Mouse (Mus musculus) 3134 (cell line): ENCODE results near the gene Med24.

Experiments
- DNase-seq: peaks from one replicate; pipeline ENCODE4 v3.0.0-alpha.2; 2011; ENCODE audit warnings: low spot score; ENCODE audit not compliant: insufficient read length; ENCODE audit errors: extremely low read depth

Gene Med24

DNA sequence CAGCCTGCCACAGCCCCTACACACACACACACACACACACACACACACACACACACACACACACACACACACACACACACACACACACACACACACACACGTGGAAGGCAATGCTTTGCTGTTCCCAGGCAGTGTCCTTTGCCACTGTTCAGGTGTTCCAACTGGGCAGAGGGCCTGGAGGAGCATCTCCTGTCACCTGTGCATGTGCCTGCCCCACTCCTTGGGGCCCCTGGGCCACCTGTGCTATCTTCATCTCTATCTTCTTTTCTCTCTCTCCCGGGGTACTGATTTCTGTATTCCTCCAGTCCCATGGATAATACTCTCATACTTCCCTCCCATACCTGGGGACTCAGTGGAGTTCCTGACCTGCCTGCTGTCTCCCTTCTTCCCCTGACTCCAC lies 37.1 kb upstream of the Med24 start:
- no peak for DNase-seq

- DNase-seq, result no peak
These were observed 36.4 kb upstream of the Med24 start for GRCm38 (mm10) chr11:98765421-98766309.

- DNase-seq, result no peak
These were observed 35.5 kb upstream of the Med24 start for GRCm38 (mm10) chr11:98764746-98765145.

GRCm38 (mm10) chr11:98764091-98764490 lies 34.9 kb upstream of the Med24 start:
- DNase-seq, result no peak

DNA sequence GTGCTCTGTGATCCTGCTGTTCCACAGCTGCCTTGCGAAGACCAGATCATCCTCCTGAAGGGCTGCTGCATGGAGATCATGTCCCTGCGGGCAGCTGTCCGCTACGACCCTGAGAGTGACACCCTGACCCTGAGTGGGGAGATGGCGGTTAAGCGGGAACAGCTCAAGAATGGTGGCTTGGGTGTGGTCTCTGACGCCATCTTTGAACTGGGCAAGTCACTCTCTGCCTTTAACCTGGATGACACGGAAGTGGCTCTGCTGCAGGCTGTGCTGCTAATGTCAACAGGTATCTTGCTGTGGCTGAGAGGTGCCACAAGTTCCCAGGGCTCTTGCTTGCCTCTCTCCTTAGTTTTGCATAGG lies 34.2 kb upstream of the Med24 start:
- no peak for DNase-seq

- DNase-seq, result no peak
These were observed 33.7 kb upstream of the Med24 start for GRCm38 (mm10) chr11:98762756-98763501.

DNA sequence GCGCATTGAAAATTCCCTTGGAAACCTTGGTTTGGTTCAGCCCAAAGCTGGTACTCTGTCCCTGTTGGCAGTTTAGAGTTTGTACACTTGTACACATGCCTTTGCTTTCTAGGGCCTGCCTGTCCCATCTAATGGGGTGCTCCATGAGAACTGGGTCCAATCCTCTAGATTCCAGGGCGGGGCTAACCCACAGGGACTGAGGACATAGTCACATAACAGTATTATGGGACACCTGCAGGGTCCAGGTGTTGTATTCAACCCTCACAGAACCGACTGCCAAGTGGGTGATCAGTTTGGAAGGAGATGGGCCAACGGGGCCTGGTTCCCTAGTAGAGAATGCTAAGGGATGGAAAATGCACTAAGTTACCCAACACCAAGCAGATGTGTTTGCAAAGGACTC lies 32.7 kb upstream of the Med24 start:
- DNase-seq, result no peak

GRCm38 (mm10) chr11:98756711-98757110 lies 27.5 kb upstream of the Med24 start:
- no peak for DNase-seq

- DNase-seq, result no peak
These were observed 26.6 kb upstream of the Med24 start for GRCm38 (mm10) chr11:98755726-98756380.

- peak; percentile 73 for DNase-seq
These were observed 25.5 kb upstream of the Med24 start for GRCm38 (mm10) chr11:98754621-98755181.

DNA sequence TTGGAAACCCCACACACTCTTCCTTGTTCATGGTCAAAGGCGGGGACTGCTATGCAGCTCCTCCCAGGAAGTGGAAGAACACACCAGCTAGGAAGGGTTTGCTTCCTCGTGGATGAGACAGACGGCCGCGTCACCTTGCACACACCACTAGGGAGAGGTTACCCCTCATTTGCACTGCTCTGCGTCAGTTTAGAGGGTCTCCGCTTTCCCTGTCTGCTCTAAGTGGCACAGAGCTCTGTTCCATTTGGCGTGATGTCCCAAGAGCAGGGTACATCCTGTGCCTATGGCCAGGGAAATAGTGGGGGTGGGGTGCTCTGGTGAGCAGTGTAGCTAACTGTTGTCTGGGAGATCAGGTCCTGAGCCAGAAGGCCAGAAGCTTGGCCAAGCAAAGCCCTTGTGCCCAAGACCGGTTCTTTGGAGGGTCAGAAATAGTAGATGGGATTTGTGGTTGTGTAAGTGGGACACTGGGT lies 25.0 kb upstream of the Med24 start:
- DNase-seq, result no peak

DNA sequence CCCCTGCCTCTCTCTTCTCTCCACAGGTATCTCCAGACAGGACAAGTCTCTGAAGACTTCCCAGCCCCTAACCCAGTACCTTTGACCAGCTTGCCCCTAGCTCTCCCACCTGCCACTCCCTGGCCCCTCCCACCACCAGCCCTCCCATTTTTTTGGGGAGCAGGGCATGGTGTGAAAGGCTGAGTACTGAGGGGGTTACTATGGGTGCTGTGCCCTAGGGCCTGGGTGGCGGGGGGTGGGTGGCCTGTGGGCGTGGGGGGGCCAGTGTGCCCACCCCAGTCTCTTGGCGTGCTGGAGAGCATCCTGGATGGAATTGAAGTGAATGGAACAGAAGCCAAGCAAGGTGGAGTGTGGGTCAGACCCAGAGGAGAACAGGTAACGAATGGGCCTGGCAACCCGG lies 24.0 kb upstream of the Med24 start:
- no peak for DNase-seq

DNA sequence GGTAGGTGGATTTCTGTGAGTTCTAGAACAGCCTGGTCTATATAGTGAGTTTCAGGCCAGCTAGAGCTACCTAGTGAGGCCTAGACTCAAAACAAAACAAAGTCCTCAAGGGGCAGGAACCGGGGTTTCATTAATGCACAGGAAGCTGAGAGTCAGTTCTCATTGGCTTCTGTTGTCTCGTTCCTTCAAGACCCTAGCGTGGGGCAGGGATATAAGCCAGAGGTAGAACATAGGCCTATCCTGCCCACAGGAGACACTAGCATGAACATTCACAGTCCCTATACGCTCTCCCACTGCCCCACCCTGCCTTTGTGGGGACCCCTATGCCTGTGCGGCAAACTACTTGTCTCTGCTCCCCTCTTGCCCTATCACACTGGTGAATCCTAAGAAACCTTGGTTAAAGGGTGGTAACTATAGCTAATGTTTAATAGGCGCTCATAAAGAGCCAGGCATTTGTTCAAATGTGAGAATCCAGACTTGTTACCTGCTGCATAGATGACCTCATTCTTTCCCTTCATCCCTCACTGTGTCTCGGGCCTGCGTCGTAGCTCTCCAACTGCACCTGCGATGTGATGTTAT lies 23.4 kb upstream of the Med24 start:
- no peak for DNase-seq

DNA sequence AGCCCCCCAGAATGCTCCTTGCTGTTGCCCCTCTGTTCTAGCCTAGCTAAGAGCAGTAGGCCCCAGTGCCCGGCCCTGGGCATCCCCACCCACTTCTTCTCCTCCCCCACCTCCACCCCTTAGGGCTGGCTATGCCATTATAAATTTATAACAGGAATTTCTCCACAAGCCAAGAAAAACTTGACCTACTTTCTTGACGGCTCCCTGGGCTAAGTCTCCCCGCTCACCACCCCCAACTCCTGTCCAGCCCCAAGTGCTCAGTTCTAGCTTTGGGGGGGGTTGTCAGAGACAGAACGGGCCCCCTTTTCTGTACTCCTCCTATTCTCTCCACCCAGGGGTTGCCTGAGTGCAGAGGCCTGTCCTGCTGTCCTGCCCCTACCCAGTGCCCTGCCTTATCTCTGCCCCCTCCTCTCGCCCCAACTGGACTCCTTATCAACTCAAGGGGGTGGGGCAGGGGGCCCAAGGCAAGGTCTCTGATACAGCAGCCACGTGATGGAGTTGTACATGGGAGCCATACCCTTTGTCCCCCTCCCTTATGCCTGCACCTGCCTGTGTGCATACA lies 22.1 kb upstream of the Med24 start:
- no peak for DNase-seq

DNA sequence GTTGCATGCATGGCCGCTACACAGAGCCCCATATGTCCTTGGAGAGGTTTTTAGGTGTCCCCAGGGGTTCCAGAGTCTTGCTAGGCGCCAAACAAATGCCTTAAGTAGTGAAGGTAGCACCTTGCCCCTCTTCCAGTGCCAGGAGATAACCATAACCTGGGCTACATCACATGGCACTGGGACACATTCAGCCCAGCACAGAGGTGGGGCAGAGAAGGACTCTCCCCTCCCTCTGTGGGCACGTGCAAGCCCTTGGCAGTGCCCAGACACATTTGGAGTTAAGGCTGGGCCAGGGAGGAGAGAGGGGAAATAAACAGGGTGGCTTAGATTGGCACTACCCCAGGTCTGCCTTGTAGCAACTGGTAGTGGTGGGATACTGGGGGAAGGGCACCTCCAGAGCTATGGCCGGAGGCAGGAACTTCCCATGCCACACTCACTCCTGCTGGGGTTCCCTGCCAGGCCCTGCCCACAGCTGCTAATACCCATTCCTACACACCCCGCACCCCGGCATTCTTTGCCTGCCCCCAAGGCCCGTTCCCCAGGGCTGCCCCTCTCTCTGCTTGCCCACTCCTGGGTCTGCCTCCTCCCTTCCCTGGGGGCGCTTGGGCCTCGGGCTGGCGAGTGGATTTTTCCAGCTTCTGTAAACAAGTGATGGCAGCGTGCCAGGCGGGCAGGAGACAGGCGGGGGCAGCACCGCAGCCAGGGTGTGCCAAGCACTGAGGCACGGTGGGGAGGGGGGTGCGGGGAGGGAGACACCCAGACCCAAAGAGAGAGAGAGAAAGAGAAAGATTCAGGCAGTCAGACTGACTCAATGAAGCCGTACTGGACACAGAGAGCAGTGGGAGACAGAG lies 21.3 kb upstream of the Med24 start:
- peak; percentile 83 for DNase-seq

- no peak for DNase-seq
These were observed 20.5 kb upstream of the Med24 start for GRCm38 (mm10) chr11:98749716-98750115.

DNA sequence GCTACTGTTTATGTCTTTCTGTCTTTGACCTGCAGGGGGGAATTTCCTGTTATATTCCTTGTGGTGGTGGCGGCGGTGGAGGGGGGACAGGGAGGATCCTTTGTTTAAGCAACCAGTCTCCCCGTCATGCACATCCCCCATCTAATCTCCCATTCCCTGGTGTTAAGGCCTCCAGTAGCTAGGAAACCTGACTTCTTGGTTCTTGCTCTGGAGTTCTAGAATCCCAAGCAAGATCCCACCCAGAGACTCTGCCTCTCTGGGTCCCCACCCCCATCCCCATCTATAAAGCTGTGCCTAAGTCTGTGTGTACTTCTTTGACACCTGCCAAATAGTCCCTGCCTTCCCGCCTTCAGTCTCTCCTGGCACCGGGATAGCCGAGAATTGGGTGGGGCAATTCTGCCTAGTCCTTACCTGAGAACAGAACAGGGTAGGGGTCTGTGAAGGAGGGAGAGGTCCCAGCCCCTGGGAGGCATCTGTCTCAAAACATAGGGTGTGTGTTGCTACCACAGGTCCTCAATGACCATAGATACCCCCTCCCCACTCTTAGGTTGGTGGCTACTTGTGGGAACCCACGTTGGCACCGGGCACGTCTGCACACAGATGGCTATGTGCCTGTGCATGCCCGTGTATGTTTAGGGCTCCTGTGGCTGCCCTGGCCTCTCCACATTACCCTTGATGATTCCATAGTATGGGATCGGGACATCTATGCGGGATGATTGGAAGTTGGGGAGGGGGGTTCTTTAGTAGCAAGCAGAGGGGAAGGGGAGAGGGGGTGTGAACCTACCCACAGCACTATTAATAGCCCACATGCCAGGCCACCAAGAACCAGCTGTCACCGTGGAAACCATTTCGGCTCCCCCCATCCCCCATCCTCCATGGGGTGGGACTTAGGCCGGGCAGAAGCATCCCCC lies 19.5 kb upstream of the Med24 start:
- DNase-seq, result no peak

DNA sequence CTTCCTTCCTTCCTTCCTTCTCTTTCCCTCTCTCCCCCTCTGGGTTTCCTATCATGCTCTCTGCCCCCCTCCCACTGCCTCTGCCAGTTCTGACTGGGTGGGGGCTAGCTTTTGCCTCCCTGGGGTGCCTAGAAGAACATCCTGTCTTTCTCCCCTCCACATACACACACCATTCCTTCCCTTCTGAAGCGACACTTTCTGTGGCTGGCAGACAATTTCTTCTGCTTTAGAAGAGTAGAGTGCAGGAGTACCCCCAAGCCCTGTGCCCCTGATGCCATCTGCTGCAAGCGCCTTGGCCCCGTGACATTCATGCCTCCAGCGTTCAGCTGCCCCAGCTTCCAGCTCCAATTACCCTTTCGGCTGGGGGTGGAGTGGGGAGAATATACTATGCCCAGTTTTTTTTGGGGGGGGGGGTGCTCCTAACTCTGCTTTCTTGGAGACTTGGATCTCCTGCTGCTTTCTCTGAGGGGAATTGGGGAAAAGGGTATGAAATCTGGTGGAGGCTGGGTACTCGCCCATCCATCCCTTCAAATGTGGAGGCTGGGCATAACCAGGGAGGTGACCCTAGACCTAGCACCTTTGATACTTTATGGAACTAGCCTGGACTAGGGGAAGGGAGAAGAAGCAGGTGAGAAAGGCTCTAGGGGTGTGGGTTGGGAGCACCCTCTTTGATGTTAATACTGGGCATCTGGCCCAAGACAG lies 18.7 kb upstream of the Med24 start:
- no peak for DNase-seq
